Mouse (Mus musculus): Measurements from ENCODE around the gene Gm11114.

Gene Gm11114

GRCm38 (mm10) chr9:85336046-85336445, 23.5 kb downstream of the Gm11114 start:
- TF ChIP-seq GATA4 (IDR thresholded peaks at IDR 0.05; ENCODE audit: insufficient replicate concordance, low read length): no peak

- TF ChIP-seq GATA4 (IDR thresholded peaks at IDR 0.05; ENCODE audit: insufficient replicate concordance, low read length): no peak
Measured at GRCm38 (mm10) chr9:85340303-85340702, 27.7 kb downstream of the Gm11114 start.

GRCm38 (mm10) chr9:85342892-85343785, 30.6 kb downstream of the Gm11114 start:
- no peak for TF ChIP-seq GATA4 (IDR thresholded peaks at IDR 0.05; ENCODE audit: insufficient replicate concordance, low read length)

- TF ChIP-seq GATA4 (IDR thresholded peaks at IDR 0.05; ENCODE audit: insufficient replicate concordance, low read length): no peak
Measured at GRCm38 (mm10) chr9:85347823-85348523, 35.4 kb downstream of the Gm11114 start.

- no peak for TF ChIP-seq GATA4 (IDR thresholded peaks at IDR 0.05; ENCODE audit: insufficient replicate concordance, low read length)
Measured at GRCm38 (mm10) chr9:85355559-85355958, 43.0 kb downstream of the Gm11114 start.

- TF ChIP-seq GATA4 (IDR thresholded peaks at IDR 0.05; ENCODE audit: insufficient replicate concordance, low read length): no peak
Measured at GRCm38 (mm10) chr9:85357154-85357860, 44.7 kb downstream of the Gm11114 start.

Measured in liver, adult (tissue).